Mouse (Mus musculus) heart, postnatal 14 days (tissue): ENCODE results near the gene D230025D16Rik. TPM values are rescaled to one million over a fixed set of nuclear protein-coding genes. Genes with fewer than 3 reads are reported as not detected.

Experiments
- DNase-seq, 2 experiments: peaks; one replicate each; pipeline ENCODE4 v3.0.0; 2021 to 2022
- intact Hi-C: fragments of 180-260 bp; cut with DNase I; formaldehyde crosslinking; loops from one replicate; pipeline ENCODE4 v1.15.1; 2025
- total RNA-seq, 2 experiments: library from RNA; stranded (reverse); gene quantifications; 2 replicates each; pipeline ENCODE4 v1.2.3; 2021

D230025D16Rik gene
- total RNA-seq, 2 experiments from 2014 or later = 16.7 to 22.0 TPM

DNA sequence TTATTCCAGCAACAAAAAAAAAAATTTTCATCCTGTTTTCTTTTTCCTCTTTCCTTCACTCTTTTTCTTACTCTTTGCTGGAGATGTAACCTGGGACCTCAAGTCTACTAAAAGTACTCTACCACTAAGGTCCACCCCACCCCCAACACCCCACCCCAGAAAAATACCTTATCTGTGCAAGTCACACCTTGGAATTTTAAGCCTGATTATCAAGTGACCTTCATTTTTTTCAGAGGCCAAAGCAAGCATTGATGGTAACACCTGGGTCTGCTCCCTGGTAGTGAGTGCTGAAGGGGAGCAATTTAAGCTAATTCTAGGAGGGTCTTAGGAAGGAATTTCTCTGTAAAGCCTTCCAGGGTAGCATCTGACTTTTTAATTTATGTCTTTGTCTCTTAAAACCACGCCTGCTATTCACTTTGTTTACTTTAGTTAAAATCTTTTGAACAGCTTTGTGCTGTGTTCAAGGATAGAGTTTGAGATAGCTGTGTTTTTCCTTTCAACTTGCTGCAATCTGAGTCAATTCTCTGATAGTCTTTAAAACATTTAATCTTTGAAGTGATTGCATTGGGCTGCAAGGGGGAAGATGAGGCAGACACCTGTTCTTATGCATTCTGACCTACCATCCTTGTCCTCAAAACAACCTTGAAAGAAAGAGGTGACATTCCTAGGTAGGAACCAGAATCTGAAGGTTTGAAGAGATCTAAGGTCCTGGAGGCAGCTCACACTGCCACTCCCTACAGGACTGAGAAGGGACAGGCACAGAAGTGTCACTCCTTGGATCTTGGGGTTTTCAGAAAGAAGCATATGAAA lies 8.4 kb downstream of the D230025D16Rik start:
- no peak for DNase-seq
- intact Hi-C loops = no loop called here

DNA sequence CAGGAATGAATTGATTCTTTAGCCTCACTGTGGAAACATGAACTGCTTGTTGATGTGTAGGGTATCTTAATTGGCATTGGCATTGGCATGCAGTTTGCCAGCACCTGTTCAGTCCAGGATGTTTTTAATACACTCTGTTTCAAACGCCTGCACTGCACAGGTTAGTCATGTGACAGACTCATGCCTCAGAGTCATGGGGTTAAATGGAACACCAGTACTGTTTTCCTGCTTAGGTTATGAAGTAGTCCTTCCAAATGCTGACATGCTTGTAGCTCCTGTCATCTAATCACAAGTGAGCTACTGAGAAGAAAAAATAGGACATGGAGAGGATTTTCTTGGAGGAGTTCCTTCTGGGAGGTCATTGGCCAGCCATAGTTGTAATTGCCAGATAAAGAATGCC lies 10.3 kb downstream of the D230025D16Rik start:
- intact Hi-C loops = no loop called here
- no peak for DNase-seq

DNA sequence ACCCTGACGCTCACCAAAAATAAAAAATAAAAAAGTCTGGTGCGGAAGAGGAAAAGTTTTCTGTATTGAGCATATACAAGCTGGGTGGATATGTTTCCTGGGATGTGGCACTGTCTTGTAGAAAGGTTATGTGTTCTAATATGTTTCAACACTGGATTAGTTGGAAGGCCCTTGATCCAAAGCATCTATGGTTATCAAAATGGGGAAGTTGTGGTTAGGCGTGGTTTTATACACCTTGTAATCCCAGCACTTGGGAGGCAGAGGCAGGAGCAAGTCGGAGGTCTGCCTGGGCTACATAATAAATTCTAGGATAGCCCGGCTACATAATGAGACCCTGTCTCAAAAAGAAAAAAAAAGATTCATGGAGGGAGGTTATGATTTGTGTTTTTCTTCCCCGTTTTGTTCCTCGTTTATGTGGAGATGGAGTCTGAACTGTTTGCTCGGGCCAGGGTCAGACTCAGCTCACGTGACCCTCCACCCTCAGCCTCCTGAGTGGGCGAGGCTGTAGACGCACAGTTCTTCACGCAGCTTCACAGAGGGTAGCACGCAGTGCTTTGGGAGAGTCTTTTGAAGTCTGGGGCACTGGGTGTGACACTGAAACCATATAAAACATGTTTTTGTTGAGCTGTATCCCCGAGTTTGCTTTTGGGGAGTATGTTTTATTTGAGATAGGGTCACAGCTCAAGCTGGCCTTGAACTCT lies 12.6 kb downstream of the D230025D16Rik start:
- intact Hi-C loops = no loop called here
- DNase-seq = no peak

DNA sequence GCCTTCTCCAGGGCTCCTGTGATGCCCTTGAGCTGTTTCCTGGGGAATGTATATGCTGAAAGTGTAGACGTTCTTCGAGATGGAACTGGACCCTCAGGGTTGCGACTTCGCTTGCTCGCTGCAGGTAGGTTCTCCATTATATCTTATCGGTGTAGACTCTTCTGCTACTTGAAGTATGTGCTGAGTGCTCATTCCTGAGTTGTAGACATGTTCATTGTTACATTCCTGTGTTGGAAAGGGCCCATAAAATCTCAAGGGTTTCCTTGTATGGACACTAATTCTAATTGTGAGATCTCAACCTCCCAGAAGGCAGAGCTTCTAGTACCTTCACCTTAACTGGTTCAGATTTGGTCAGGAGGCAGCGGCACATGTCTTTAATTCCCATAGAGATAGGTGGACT lies 16.1 kb downstream of the D230025D16Rik start:
- no peak for DNase-seq
- intact Hi-C loops = no loop called here

DNA sequence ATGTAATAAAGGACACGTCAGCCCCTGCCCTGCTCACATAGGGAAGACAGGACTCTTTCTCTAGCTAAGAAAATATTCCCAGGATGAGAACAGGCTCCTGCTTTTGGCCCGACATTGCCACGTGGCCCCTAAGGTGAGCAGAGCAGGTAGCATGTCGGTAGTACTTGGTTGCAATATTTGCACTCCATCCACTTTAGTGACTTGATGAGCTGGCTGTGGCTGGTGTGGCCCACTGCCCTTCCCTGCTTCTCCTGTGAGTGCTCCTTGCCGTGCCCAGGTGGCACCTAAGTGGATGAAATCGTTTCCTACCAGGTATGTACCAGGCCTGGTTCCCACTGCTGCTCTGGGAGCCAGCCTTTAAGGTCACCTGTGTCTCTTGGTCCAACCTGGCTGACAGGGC lies 27.0 kb downstream of the D230025D16Rik start:
- intact Hi-C loops = loop anchor here (5.0 kb wide), 1 partner anchor 35 kb away; the partner anchor contains the start of gene 4931428F04Rik
- DNase-seq = no peak

DNA sequence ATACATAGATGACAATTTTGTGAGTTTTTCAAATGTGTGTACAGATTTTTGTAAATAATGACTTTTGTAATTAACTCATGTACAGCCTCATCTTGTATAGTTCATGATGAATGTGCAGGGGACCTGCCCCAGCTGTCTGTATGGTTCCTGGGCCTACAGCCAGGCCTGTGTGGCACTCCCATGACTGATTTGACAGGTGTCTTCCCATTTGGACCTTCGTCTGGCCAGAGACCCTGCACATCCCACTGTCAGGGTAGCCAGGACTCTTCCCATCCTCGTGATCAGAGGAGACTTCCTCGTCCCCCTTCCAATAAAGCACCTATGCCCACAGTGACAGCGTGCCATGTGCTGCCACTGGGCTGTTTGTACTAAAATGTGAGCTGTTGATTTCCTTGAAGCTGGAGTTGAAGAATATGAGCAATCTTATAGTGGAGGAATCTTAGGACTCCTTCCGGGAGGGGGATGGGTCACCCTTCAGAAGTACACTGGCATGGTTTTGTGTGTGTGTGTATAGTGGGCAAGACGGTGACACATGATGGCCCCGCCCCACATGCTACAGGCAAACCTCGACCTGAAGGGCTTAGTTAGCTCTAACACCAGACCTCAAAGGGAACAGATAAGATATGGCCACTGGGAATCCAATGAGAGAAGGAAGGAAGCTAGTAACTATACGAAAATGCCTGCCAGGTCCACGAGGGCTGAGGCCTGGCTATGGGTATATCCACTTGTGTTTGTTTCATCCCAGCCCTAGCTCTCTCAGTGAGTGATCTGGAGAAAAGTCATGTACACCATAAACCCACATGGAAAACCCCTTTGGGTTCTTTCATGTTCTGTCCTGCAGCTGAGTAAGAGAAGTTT lies 28.0 kb downstream of the D230025D16Rik start:
- intact Hi-C loops = loop anchor here (5.0 kb wide), 1 partner anchor 34 kb away; the partner anchor contains the start of gene 4931428F04Rik
- no peak for DNase-seq

DNA sequence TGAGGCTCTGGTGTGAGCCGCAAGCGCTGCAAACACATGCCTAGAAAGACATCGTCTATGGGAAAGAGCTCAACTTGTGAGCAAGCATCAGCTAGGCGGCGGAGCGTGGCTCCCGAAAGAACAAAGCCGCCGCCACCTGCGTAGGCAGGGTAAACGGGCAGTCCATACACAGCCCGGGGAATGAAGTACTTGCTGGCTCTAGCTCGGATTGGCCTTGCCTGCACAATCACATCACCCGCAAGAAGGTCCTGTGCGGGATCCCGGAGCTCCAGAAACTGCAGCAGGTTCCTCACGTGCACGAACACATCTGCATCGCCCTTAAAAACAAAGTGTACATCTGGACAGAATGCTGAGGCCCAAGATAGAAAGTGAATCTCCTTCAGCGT lies 28.8 kb downstream of the D230025D16Rik start:
- intact Hi-C loops = loop anchor here (5.0 kb wide), 1 partner anchor 34 kb away; the partner anchor contains the start of gene 4931428F04Rik
- DNase-seq = no peak

DNA sequence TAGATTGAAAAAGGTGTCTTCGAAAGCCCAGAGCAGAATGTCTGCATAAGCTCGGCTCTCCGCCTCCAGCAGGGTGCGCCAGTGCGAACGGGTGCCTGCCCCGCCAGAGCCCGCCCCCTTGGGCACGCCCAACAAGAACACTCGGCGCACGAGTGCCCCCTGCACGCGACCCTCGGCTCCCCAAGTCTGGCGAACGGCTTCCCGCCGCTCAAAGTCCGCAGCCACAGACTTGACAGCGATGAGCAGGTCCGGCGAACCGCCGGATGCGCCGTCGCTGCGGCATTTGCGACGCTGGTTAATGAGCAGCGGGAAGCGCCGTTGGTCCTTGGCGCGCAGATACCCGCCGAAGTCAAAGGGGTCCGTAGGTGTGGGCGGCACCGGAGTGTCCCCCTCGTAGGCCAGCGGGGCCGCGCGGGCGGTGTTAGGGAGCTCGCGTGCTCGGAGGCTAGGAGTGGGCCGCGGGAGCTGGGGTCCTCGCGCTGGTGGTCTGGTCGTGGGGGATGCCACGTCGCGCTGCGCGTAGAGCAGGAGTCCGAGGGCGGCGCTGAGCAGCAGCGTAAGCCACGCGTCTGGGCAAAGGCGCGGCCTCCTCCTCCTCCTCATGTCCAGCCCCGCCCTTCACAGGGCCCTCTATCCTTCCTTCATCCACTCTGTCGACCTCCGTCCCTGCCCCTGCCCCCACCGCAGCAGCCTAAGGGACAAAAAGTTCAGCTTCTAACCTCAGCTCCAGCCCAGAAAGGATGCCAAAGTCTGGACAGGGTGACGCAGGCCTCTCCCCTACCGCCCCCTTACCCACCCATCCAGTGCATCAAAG lies 29.4 kb downstream of the D230025D16Rik start:
- DNase-seq = peak; percentile 92 to 96
- intact Hi-C loops = loop anchor here (5.0 kb wide), 1 partner anchor 33 kb away; the partner anchor contains the start of gene 4931428F04Rik

DNA sequence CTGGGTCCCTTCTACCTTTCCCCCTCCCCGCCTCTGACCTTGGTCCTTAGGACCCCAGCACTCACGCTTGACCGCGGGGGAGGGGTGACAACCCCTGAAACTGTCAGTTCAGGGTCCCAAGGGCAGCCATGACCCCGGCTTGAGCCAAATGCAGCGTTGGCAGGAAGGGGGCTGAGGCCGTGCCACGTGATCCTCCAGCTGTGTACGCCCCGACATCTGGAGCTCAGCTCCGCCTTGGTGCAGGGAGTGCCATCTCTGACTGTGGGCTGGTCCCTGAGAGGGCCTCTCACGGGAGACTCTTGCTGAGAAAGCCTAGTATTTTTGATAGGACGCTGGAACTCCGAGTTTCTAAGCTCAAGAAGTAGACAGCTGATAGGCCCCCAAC lies 30.0 kb downstream of the D230025D16Rik start, which contains the start of gene B3gnt9:
Gene B3gnt9 (minus strand): TSS at position 188 of the 385 bp plus-strand sequence.
- peak; percentile 74 to 83 for DNase-seq

DNA sequence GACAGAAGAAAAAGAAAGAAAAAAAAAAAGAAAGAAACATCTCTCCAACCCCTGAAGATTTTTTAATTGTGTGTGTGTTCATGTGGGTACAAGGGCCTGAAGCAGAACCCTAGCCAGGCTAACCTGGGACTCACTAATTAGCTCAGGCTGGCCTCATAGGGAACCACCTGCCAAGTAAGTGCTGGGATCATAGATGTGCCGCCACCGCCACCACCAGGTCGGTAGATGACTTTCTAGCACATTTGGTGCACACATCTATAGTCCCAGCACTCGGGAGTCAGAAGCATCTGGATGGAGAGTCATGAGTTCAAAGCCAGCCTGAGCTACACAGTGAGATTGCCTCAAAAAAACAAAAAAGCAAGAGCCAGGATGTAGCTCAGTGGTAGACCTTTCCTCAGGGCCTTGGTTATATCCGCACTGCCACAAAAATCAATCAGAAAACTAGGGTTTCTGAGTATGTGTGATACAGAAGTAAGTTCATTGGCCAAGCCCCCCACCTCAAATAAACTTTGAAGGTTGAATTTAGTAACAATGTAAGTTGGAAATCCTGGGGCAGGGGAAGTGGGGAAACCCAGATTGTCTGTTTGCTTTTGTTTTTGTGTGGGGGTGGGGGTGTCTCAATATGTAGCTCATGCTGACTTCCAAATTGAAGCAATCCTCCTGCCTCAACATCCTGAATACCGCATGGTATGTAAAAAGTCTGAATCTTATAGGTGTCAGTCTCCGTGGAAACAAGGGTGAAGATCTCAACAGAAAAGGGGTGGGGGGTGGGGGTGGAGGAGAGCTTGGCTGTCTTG lies 32.6 kb downstream of the D230025D16Rik start:
- intact Hi-C loops = no loop called here
- DNase-seq = no peak

More for the DNA sequence above, 30.0 kb downstream of the D230025D16Rik start, which contains the start of gene B3gnt9:
- intact Hi-C loops = loop anchor here (5.0 kb wide), 1 partner anchor 32 kb away; the partner anchor contains the start of gene 4931428F04Rik

DNA sequence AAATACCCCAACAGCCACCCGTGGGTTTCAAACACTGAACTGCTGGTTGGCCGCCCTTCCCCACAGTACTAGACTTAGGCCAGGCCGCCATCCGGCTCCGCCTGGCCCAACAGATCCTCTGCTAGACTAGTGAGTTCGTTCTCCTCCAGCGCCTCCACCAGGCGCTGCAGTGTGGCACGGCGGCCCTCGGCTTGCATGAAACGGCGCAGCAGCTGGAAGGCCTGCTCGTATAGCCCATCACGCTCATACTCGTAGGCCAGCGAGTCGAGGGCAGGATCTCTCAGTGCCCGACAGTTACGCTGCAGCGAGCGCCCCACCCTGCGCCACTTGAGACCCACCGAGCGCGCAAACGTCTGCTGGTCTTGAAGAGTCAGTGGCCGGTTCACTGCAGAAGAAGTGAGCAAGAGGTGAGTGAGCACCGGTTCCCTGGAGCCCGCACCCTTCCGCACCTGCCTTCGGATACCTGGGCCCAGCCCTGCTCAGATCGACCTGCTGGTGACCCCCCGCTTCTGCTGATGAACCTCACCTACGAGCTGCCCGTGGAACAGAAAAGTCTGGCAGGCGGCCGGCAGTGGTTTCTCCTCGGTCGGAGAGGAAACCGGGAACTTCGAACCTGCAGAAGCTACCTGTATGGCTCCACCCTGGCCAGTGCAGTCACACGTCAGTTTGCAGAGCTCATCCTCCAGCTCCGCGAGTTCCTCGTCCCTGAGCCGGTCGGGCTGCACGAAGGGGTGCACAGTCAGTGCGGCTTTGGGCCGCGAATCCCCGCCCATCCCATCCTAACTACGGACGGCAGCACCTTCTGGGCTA lies 34.2 kb downstream of the D230025D16Rik start:
- intact Hi-C loops = no loop called here

DNA sequence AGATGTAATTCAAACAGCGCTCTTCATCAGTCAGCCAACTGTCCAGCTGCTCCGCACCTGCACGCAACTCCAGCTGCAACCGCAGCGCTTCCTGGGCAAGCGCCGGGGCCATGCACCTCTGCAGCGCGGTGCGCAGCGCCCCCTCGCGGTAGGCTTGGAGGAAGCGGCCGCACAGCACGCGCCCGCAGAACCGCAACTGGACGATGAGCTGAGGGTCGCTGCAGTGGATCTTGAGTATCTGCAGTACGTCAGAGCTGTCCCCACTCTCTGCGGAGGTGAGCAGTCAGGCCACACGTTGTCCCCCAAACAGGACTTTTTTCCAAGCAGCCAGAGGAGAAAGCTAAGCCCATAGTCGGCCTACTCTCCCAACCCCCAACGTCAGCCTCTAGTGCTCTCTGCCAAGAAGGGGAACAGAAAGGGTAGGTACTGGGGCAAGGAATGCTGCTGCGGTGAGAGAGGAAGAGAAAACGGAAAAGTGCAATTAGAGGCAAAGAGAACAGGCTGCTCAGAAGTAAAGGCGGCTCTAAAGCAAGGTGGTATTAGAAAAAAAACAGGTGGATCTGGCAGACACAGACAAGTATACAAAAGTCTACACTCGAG lies 34.9 kb downstream of the D230025D16Rik start:
- peak; percentile 85 to 90 for DNase-seq
- intact Hi-C loops = loop anchor here (5.0 kb wide), 1 partner anchor 123 kb away; no protein-coding TSS in a partner anchor

More for the DNA sequence above, 34.2 kb downstream of the D230025D16Rik start:
- DNase-seq = no peak

DNA sequence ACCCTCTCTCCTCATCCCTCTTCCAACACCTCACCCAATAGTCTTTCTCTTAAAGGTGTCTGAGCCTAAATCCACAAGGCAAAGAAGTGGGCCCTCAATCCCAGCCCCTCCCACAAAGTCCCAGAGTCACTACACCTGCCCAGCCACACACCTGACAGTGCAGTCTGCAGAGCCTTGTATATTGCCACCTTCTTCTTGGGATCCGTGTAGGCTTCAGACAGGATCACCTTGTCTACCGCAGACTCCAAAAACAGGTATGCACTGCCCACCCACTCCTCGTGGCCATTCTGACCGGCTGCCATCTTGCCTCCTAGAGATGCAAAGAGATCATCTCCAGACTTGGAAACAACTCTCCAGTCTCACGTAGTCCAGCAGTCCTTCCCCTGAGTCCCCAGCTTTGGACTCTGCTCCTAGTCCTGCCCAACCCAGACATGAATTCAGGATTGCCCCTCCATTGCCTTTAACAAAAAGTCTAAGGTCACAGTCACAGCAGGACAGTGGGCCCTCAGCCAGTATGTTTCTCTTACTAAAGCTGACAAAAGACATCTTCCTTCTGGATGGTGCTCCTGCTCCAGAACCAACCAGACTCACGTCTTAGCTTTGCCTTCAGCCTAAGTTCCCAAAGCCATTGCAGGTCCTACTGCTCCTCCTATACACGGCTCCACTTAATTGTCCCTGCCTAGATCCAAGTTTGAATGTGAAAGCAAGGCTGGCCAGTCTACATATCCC lies 35.6 kb downstream of the D230025D16Rik start:
- intact Hi-C loops = loop anchor here (5.0 kb wide), 1 partner anchor 123 kb away; no protein-coding TSS in a partner anchor
- DNase-seq = no peak

DNA sequence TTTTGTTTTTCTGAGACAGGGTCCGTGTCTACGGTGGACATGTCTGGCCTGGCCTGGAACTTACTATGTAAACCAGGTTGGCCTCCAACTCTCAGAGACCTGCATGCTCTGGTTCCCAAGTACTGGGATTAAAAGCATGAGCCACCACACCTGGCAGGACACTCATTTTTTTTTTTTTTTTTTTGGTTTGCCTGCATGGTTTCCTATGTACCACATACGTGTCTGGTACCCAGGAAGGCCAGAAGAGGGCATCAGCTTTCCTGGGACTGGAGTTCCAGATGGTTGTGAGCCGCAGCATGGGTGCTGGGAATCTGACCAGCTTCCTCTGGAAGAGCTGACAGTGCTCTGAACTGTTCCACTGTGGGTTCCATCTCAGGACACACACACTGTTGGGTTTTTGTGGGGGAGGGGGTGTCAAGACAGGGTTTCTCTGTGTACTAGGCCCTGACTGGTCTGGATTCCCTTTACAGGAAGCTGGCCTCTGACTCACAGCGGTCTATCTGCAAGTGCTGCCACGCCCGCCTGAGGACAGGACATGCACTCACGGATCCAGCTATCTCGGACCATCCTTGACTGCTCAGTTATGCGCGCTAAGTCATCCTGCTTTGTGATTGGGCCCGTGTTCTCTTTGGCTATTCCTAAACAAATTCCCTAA lies 36.5 kb downstream of the D230025D16Rik start:
- intact Hi-C loops = loop anchor here (5.0 kb wide), 1 partner anchor 124 kb away; no protein-coding TSS in a partner anchor
- no peak for DNase-seq

DNA sequence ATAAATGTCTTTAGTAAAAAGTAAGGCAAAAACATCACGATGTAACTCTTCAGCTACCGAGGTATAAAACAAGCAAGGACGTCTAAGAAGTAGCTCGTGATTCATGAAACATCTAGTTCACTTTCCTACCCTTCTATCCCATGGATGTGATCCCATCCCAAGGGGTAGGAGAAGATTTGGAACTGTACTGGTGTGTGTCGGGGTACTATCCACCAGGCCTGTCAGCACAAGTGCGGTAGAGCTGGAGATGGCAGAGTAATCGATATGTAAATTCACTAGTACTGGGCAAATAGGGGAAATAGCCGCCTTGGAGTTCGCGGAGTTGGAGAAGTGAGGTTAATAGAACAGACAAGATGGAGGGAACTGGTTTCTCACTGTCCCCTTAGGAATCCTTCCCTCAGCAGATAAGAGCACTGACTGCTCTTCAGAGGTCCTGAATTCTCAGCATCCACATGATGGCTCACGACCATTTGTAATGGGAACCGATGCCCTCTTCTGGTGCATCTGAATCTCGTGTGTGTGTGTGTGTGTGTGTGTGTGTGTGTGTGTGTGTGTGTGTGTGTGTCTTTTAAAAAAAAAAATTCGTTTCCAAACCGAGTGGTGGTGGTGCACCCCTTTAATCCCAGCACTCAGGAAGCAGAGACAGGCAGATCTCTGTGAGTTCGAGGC lies 38.4 kb downstream of the D230025D16Rik start:
- intact Hi-C loops = loop anchor here (5.0 kb wide), 1 partner anchor 126 kb away; no protein-coding TSS in a partner anchor
- DNase-seq = no peak
